Mouse (Mus musculus): ENCODE results near the gene Dnmt3a.

DNA sequence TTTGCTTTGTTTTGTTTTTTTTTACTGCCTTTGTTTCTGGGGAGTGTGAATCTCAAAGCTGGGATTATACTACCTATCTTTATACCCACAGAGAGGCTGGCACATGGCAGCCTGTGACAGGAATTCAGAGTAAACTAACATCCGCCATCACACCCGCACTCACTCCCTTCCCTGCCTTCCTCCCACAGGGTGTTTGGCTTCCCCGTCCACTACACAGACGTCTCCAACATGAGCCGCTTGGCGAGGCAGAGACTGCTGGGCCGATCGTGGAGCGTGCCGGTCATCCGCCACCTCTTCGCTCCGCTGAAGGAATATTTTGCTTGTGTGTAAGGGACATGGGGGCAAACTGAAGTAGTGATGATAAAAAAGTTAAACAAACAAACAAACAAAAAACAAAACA, 101.6 kb downstream of the Dnmt3a start:
- TF ChIP-seq CTCF (IDR thresholded peaks at IDR 0.05; ENCODE audit: low read depth) = no peak
- no peak for TF ChIP-seq EP300 (IDR thresholded peaks at IDR 0.05; ENCODE audit: low read depth)
